Mouse (Mus musculus): ENCODE measurements at regions not wholly inside any gene's neighbourhood (a gene's known extent, or its start where the extent isn't known, plus 50 kb on each side); places are given as distances from the start of the nearest gene placed in this dataset.
A peak's percentile ranks its signal among the peaks of the same experiment; 100 is the strongest.

- H3K27ac ChIP-seq (ENCODE audit: low read depth, low read length) = no peak overlapping the region
- ATAC-seq (no peak), DNase-seq (ENCODE audit: low spot score) (no peak)
- WGBS = 72% methylated on average over 5 of the region's 5 CpGs
- H3K27me3 ChIP-seq (replicated peaks; ENCODE audit: control insufficient read depth, insufficient read depth, low read length) = no peaks in the 10 kb centered on the region
- no peaks in the 10 kb centered on the region for H3K36me3 ChIP-seq (ENCODE audit: control insufficient read depth, insufficient read depth, low read length)
- no peak overlapping the region for H3K4me2 ChIP-seq (ENCODE audit: low read length)
- H3K9me3 ChIP-seq (replicated peaks; ENCODE audit: control insufficient read depth, low read length) = no peaks in the 10 kb centered on the region
- no peak overlapping the region for H3K4me3 ChIP-seq (ENCODE audit: low read depth, low read length)
- H3K4me1 ChIP-seq (ENCODE audit: control insufficient read depth, insufficient read depth, low read length) = no peaks in the 10 kb centered on the region
- H3K9ac ChIP-seq (ENCODE audit: low read length) = no peak overlapping the region
Measured at GRCm38 (mm10) chr13:37667871-37668270, 110.3 kb upstream of the Rreb1 start.

- no peak overlapping the region for H3K4me3 ChIP-seq (ENCODE audit: low read depth, low read length)
- H3K4me1 ChIP-seq (ENCODE audit: control insufficient read depth, insufficient read depth, low read length) = no peaks in the 10 kb centered on the region
- H3K4me2 ChIP-seq (ENCODE audit: low read length) = no peak overlapping the region
- H3K27me3 ChIP-seq (replicated peaks; ENCODE audit: control insufficient read depth, insufficient read depth, low read length) = no peaks in the 10 kb centered on the region
- H3K36me3 ChIP-seq (ENCODE audit: control insufficient read depth, insufficient read depth, low read length) = no peaks in the 10 kb centered on the region
- H3K27ac ChIP-seq (ENCODE audit: low read depth, low read length) = no peak overlapping the region
- no peaks in the 10 kb centered on the region for H3K9me3 ChIP-seq (replicated peaks; ENCODE audit: control insufficient read depth, low read length)
- 86% methylated on average over 5 of the region's 5 CpGs for WGBS
- H3K9ac ChIP-seq (ENCODE audit: low read length) = no peak overlapping the region
- DNase-seq (ENCODE audit: low spot score) = no peak
- no peak for ATAC-seq
Measured at GRCm38 (mm10) chr13:37671109-37671508, 107.1 kb upstream of the Rreb1 start.

- H3K9ac ChIP-seq (ENCODE audit: low read length) = no peak overlapping the region
- no peak overlapping the region for H3K4me3 ChIP-seq (ENCODE audit: low read depth, low read length)
- no peaks in the 10 kb centered on the region for H3K36me3 ChIP-seq (ENCODE audit: control insufficient read depth, insufficient read depth, low read length)
- no peak overlapping the region for H3K4me2 ChIP-seq (ENCODE audit: low read length)
- no peaks in the 10 kb centered on the region for H3K9me3 ChIP-seq (replicated peaks; ENCODE audit: control insufficient read depth, low read length)
- H3K27me3 ChIP-seq (replicated peaks; ENCODE audit: control insufficient read depth, insufficient read depth, low read length) = no peaks in the 10 kb centered on the region
- ATAC-seq (no peak), DNase-seq (ENCODE audit: low spot score) (no peak)
- 72% methylated on average over 12 of the region's 12 CpGs for WGBS
- no peak overlapping the region for H3K27ac ChIP-seq (ENCODE audit: low read depth, low read length)
- H3K4me1 ChIP-seq (ENCODE audit: control insufficient read depth, insufficient read depth, low read length) = no peaks in the 10 kb centered on the region
Measured at GRCm38 (mm10) chr13:37674676-37675350, 103.4 kb upstream of the Rreb1 start.

DNA sequence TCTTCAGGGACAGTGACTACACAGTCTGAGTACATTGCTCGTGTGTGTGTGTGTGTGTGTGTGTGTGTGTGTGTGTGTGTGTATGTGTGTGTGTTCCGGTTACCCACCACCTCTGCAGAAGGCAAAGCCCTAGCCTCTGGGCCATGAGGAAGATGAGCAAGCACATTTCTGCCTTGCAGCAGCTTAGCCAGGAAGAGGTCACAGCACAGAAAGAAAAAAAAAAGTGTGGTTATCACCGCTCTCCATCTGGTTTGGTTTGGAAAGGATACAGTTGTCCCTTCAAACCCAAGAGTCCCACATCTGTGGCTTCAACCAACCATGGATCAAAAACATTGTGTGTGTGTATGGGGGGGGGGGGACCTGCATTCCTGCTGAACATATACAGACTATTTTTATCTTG, 102.5 kb upstream of the Rreb1 start:
- H3K36me3 ChIP-seq (ENCODE audit: control insufficient read depth, insufficient read depth, low read length) = no peaks in the 10 kb centered on the region
- DNase-seq (ENCODE audit: low spot score) (no peak), ATAC-seq (no peak)
- H3K4me1 ChIP-seq (ENCODE audit: control insufficient read depth, insufficient read depth, low read length) = no peaks in the 10 kb centered on the region
- no peak overlapping the region for H3K9ac ChIP-seq (ENCODE audit: low read length)
- no peak overlapping the region for H3K27ac ChIP-seq (ENCODE audit: low read depth, low read length)
- H3K4me3 ChIP-seq (ENCODE audit: low read depth, low read length) = no peak overlapping the region
- no peaks in the 10 kb centered on the region for H3K9me3 ChIP-seq (replicated peaks; ENCODE audit: control insufficient read depth, low read length)
- no peaks in the 10 kb centered on the region for H3K27me3 ChIP-seq (replicated peaks; ENCODE audit: control insufficient read depth, insufficient read depth, low read length)
- H3K4me2 ChIP-seq (ENCODE audit: low read length) = no peak overlapping the region
- 91% methylated on average over 3 of the region's 3 CpGs for WGBS

- Histone ChIP-seq H3K27me3 (replicated peaks; ENCODE audit: control insufficient read depth, insufficient read depth, low read length) (no peaks in the 10 kb centered on the region), H3K27ac (ENCODE audit: low read depth, low read length) (no peak overlapping the region), H3K4me2 (ENCODE audit: low read length) (no peak overlapping the region), H3K4me1 (ENCODE audit: control insufficient read depth, insufficient read depth, low read length) (no peaks in the 10 kb centered on the region), H3K9ac (ENCODE audit: low read length) (no peak overlapping the region), H3K9me3 (replicated peaks; ENCODE audit: control insufficient read depth, low read length) (no peaks in the 10 kb centered on the region), H3K4me3 (ENCODE audit: low read depth, low read length) (no peak overlapping the region), H3K36me3 (ENCODE audit: control insufficient read depth, insufficient read depth, low read length) (no peaks in the 10 kb centered on the region)
- DNase-seq (ENCODE audit: low spot score) (no peak), ATAC-seq (no peak)
- WGBS = 85% methylated on average over 6 of the region's 6 CpGs
Measured at GRCm38 (mm10) chr13:37676912-37677311, 101.3 kb upstream of the Rreb1 start.

DNA sequence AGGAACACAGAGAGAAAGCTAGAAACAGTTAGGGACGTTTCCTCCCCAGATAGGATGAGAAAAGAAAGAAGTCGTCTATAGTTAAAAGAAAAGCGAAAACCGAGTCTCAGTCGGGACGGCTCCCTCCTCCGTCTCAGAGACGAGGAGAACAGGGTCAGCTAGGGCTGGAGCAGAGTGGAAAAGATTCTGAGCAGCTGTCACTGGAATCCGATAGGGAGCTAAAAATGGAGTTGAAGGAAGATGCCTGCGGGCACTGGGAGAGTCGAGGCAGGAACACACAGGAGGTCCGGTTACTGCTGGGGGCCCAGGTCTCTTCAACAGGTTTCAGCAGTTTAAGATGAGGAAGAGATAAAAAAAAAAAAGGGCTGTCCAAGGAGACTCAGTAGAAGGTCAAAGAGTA, 99.9 kb upstream of the Rreb1 start:
- no peaks in the 10 kb centered on the region for H3K9me3 ChIP-seq (replicated peaks; ENCODE audit: control insufficient read depth, low read length)
- H3K9ac ChIP-seq (ENCODE audit: low read length) = no peak overlapping the region
- no peak overlapping the region for H3K27ac ChIP-seq (ENCODE audit: low read depth, low read length)
- WGBS = 86% methylated on average over 12 of the region's 12 CpGs
- no peak overlapping the region for H3K4me3 ChIP-seq (ENCODE audit: low read depth, low read length)
- DNase-seq (ENCODE audit: low spot score) (no peak), ATAC-seq (no peak)
- H3K4me1 ChIP-seq (ENCODE audit: control insufficient read depth, insufficient read depth, low read length) = no peaks in the 10 kb centered on the region
- H3K36me3 ChIP-seq (ENCODE audit: control insufficient read depth, insufficient read depth, low read length) = no peaks in the 10 kb centered on the region
- no peaks in the 10 kb centered on the region for H3K27me3 ChIP-seq (replicated peaks; ENCODE audit: control insufficient read depth, insufficient read depth, low read length)
- H3K4me2 ChIP-seq (ENCODE audit: low read length) = no peak overlapping the region

- Histone ChIP-seq H3K9me3 (replicated peaks; ENCODE audit: control insufficient read depth, low read length) (no peaks in the 10 kb centered on the region), H3K27me3 (replicated peaks; ENCODE audit: control insufficient read depth, insufficient read depth, low read length) (no peaks in the 10 kb centered on the region), H3K4me2 (ENCODE audit: low read length) (no peak overlapping the region), H3K36me3 (ENCODE audit: control insufficient read depth, insufficient read depth, low read length) (no peaks in the 10 kb centered on the region), H3K9ac (ENCODE audit: low read length) (no peak overlapping the region), H3K27ac (ENCODE audit: low read depth, low read length) (no peak overlapping the region), H3K4me3 (ENCODE audit: low read depth, low read length) (no peak overlapping the region), H3K4me1 (ENCODE audit: control insufficient read depth, insufficient read depth, low read length) (no peaks in the 10 kb centered on the region)
- WGBS = 97% methylated on average over 9 of the region's 9 CpGs
- ATAC-seq (no peak), DNase-seq (ENCODE audit: low spot score) (no peak)
Measured at GRCm38 (mm10) chr13:37678772-37679171, 99.4 kb upstream of the Rreb1 start.

DNA sequence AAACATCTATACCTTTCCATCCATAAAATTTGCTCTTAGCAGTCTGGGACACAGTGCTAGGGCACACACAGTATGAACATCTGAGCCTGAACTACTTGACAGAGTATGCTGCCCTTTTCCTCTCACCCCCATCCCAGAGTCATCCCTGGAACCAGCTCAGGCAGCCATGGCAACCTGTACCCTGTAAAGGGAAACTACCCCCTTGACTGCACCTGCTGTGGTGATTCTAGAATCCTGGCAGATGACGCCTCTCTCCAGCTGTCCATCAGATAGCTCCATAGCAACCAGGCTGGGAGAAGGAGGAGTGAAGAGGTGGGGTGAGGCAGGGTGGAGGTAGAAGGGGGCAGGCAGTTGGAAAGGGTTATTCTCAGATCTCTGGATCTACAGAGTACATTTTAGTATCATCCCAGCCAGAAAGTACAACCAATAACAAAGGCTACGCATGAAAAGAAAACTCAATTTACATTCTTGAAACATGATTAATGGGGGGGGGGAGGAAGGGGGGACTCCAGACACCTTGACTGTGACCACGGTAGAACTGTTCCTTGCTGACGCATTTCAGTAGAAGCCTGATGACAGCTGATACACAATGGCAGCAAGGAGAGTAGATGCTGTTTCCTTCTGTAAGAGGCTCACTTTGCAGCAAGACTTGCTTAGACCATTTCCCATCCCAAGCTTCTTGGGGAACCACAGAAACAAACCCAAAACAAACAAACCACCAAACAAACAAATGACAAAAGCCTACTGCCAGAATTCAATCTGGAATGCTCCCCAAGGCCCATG, 97.2 kb upstream of the Rreb1 start:
- H3K4me2 ChIP-seq (ENCODE audit: low read length) = no peak overlapping the region
- peak; percentile 63 for DNase-seq (ENCODE audit: low spot score)

GRCm38 (mm10) chr13:37683045-37683679, 95.0 kb upstream of the Rreb1 start:
- no peak for DNase-seq (ENCODE audit: low spot score)
- Histone ChIP-seq H3K27ac (ENCODE audit: low read depth, low read length) (no peak overlapping the region), H3K9ac (ENCODE audit: low read length) (no peak overlapping the region), H3K4me3 (ENCODE audit: low read depth, low read length) (no peak overlapping the region), H3K4me1 (ENCODE audit: control insufficient read depth, insufficient read depth, low read length) (no peaks in the 10 kb centered on the region), H3K27me3 (replicated peaks; ENCODE audit: control insufficient read depth, insufficient read depth, low read length) (no peaks in the 10 kb centered on the region), H3K4me2 (ENCODE audit: low read length) (no peak overlapping the region), H3K36me3 (ENCODE audit: control insufficient read depth, insufficient read depth, low read length) (no peaks in the 10 kb centered on the region), H3K9me3 (replicated peaks; ENCODE audit: control insufficient read depth, low read length) (no peaks in the 10 kb centered on the region)
- no peak for ATAC-seq
- WGBS = 85% methylated on average over 6 of the region's 6 CpGs

More for the DNA sequence above, 97.2 kb upstream of the Rreb1 start:
- ATAC-seq = peak; percentile 83
- H3K36me3 ChIP-seq (ENCODE audit: control insufficient read depth, insufficient read depth, low read length) = no peaks in the 10 kb centered on the region
- H3K4me1 ChIP-seq (ENCODE audit: control insufficient read depth, insufficient read depth, low read length) = no peaks in the 10 kb centered on the region
- no peaks in the 10 kb centered on the region for H3K9me3 ChIP-seq (replicated peaks; ENCODE audit: control insufficient read depth, low read length)
- H3K9ac ChIP-seq (ENCODE audit: low read length) = no peak overlapping the region
- no peak overlapping the region for H3K4me3 ChIP-seq (ENCODE audit: low read depth, low read length)
- no peak overlapping the region for H3K27ac ChIP-seq (ENCODE audit: low read depth, low read length)
- no peaks in the 10 kb centered on the region for H3K27me3 ChIP-seq (replicated peaks; ENCODE audit: control insufficient read depth, insufficient read depth, low read length)
- 48% methylated on average over 4 of the region's 4 CpGs for WGBS
